Mouse (Mus musculus) CD4-positive naive resting alpha-beta T cell, adult 76 days (primary cell): Measurements from ENCODE around the gene Hist1h2bm. TPM values are rescaled to one million over a fixed set of nuclear protein-coding genes. Genes with fewer than 3 reads are reported as not detected.

Experiments
- total RNA-seq: library from RNA; stranded (reverse); gene quantifications from one replicate; pipeline ENCODE4 v1.2.4, GENCODE M21; 2023

Hist1h2bm gene
- total RNA-seq, result 9.1 TPM

GRCm38 (mm10) chr13:21721757-21722372 lies at the start of gene Hist1h2bm:
TSS of gene Hist1h2bm (plus strand) at chr13:21722044.

GRCm38 (mm10) chr13:21677305-21677704 lies 44.5 kb upstream of the Hist1h2bm start, which contains the start of gene Olfr1360:
TSS of gene Olfr1360 (minus strand) at chr13:21677405.

GRCm38 (mm10) chr13:21697811-21698210 lies 24.0 kb upstream of the Hist1h2bm start, which contains the start of gene Olfr1359:
TSS of gene Olfr1359 (plus strand) at chr13:21698111.

GRCm38 (mm10) chr13:21715864-21716539 lies 5.8 kb upstream of the Hist1h2bm start, which contains the start of the genes Hist1h2bl and Hist1h2ai:
TSS of gene Hist1h2bl (minus strand) at chr13:21716143.
TSS of gene Hist1h2ai (plus strand) at chr13:21716422.

GRCm38 (mm10) chr13:21717397-21718357 lies 4.2 kb upstream of the Hist1h2bm start, which contains the start of gene Hist1h3h:
TSS of gene Hist1h3h (plus strand) at chr13:21717659.

GRCm38 (mm10) chr13:21734906-21735767 lies 13.3 kb downstream of the Hist1h2bm start, which contains the start of gene Hist1h4j:
TSS of gene Hist1h4j (plus strand) at chr13:21735064.

GRCm38 (mm10) chr13:21750159-21751017 lies 28.5 kb downstream of the Hist1h2bm start, which contains the start of gene Hist1h4k:
TSS of gene Hist1h4k (minus strand) at chr13:21750505.

GRCm38 (mm10) chr13:21753524-21754285 lies 31.9 kb downstream of the Hist1h2bm start, which contains the start of the genes Hist1h2ak and Hist1h2bn:
TSS of gene Hist1h2ak (minus strand) at chr13:21753827.
TSS of gene Hist1h2bn (plus strand) at chr13:21754123.

Other genes with a start within 250 kb of the Hist1h2bm start
- not detected for gene Zkscan4, start 243.1 kb upstream of the Hist1h2bm start, total RNA-seq
- gene Gm10065, start 242.6 kb upstream of the Hist1h2bm start, total RNA-seq, result not detected
- gene AK157302, start 226.8 kb upstream of the Hist1h2bm start, total RNA-seq, result 3.8 TPM
- gene Gm11273, start 220.6 kb upstream of the Hist1h2bm start, total RNA-seq, result 15.9 TPM
- 8.9 TPM for gene Zkscan8, start 190.9 kb upstream of the Hist1h2bm start, total RNA-seq
- gene Olfr1366, start 179.2 kb upstream of the Hist1h2bm start, total RNA-seq, result not detected
- not detected for gene Olfr1535, start 162.2 kb upstream of the Hist1h2bm start, total RNA-seq
- gene Olfr1364, start 140.3 kb upstream of the Hist1h2bm start, total RNA-seq, result not detected
- not detected for gene Olfr1362, start 108.0 kb upstream of the Hist1h2bm start, total RNA-seq
- not detected for gene Olfr11, start 79.5 kb upstream of the Hist1h2bm start, total RNA-seq
- not detected for gene Olfr1361, start 58.7 kb upstream of the Hist1h2bm start, total RNA-seq
- not detected for gene Olfr1360, start 44.6 kb upstream of the Hist1h2bm start, total RNA-seq
- not detected for gene Olfr1359, start 23.9 kb upstream of the Hist1h2bm start, total RNA-seq
- 38.5 TPM for gene Hist1h2bl, start 5.9 kb upstream of the Hist1h2bm start, total RNA-seq
- gene Hist1h2ai, start 5.6 kb upstream of the Hist1h2bm start, total RNA-seq, result 23.2 TPM
- 51.3 TPM for gene Hist1h3h, start 4.4 kb upstream of the Hist1h2bm start, total RNA-seq
- 8.5 TPM for gene Hist1h4j, start 13.0 kb downstream of the Hist1h2bm start, total RNA-seq
- gene Hist1h4k, start 28.5 kb downstream of the Hist1h2bm start, total RNA-seq, result 192 TPM
- 29.1 TPM for gene Hist1h2ak, start 31.8 kb downstream of the Hist1h2bm start, total RNA-seq
- 72.0 TPM for gene Hist1h2bn, start 32.1 kb downstream of the Hist1h2bm start, total RNA-seq
- gene Hist1h1b, start 58.6 kb downstream of the Hist1h2bm start, total RNA-seq, result 15.4 TPM
- 103 TPM for gene Hist1h3i, start 61.3 kb downstream of the Hist1h2bm start, total RNA-seq
- 12.5 TPM for gene Hist1h2an, start 65.2 kb downstream of the Hist1h2bm start, total RNA-seq
- 14.0 TPM for gene Hist1h2bp, start 65.4 kb downstream of the Hist1h2bm start, total RNA-seq
- 25.5 TPM for gene Hist1h2bq, start 88.2 kb downstream of the Hist1h2bm start, total RNA-seq
- gene Hist1h2ao, start 88.4 kb downstream of the Hist1h2bm start, total RNA-seq, result 52.1 TPM
- 202 TPM for gene Hist1h4m, start 89.7 kb downstream of the Hist1h2bm start, total RNA-seq
- gene Hist1h4n, start 110.2 kb downstream of the Hist1h2bm start, total RNA-seq, result not detected
- gene Hist1h2ap, start 111.5 kb downstream of the Hist1h2bm start, total RNA-seq, result 61.1 TPM
- 25.7 TPM for gene Hist1h2br, start 111.7 kb downstream of the Hist1h2bm start, total RNA-seq
- gene Zfp184, start 223.1 kb downstream of the Hist1h2bm start, total RNA-seq, result 3.5 TPM